Mouse (Mus musculus) lung, adult 2 months (tissue): ENCODE data around the gene Git1.

Experiments used
- CTCF ChIP-seq: fragments of 200-500 bp; IDR thresholded peaks from 2 replicates; pipeline ENCODE4 v1.5.1; 2011; ENCODE audit warnings: mild to moderate bottlenecking, low read length, control low read depth; ENCODE audit not compliant: insufficient read depth
- POLR2A ChIP-seq: fragments of 200-500 bp; IDR thresholded peaks from 2 replicates; pipeline ENCODE4 v1.6.1; 2011; ENCODE audit warnings: low read depth, mild to moderate bottlenecking, control low read depth, low read length, borderline replicate concordance; ENCODE audit errors: extremely low read depth

DNA sequence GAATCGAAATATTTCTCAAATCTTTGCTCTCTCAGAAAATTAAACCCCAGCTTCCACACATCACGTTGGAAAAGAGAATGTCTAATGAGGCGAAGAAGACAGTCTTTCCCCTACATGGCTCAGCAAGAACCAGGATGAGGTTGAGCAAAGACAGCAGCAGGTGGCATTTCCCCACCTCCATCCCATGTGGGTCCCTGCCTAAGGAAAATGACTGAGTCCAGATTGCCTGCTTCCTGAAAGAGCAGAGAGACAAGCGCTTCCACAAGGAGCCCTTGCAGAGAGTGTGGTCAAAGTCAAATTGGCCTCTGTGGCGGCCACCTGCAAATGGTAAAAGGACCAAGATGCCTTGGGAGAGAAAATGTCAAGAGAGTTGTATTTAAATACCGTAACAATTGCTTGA lies 2.9 kb upstream of the Git1 start:
- TF ChIP-seq POLR2A = no peak
- no peak for TF ChIP-seq CTCF
